Mouse (Mus musculus): ENCODE measurements around the gene Tmem248. TPM values are rescaled to one million over a fixed set of nuclear protein-coding genes. Genes with fewer than 3 reads are reported as not detected.
A peak's percentile ranks its signal among the peaks of the same experiment; 100 is the strongest.

Gene Tmem248
- 10 to 100 TPM; 39.3 to 42.9 TPM for total RNA-seq (2021)

- intact Hi-C loops (cut with DNase I), result no loop called here
- DNase-seq (ENCODE audit: low spot score in 2 of 2), result no peak
Measured at GRCm38 (mm10) chr5:130216781-130217180, at the start of gene Tmem248. Gene Tmem248, plus strand, starts transcription at chr5:130217081.

- intact Hi-C loops (cut with DNase I), result no loop called here
- no peak for DNase-seq (ENCODE audit: low spot score in 2 of 2)
Measured at GRCm38 (mm10) chr5:130169109-130169508, 47.8 kb upstream of the Tmem248 start.

- intact Hi-C loops (cut with DNase I), result loop anchor here (1.0 to 2.0 kb wide), 2 partner anchors 27 to 50 kb away; partner anchors contain the start of gene Kctd7
- DNase-seq (ENCODE audit: low spot score in 2 of 2), result no peak
Measured at GRCm38 (mm10) chr5:130170666-130171422, 46.0 kb upstream of the Tmem248 start.

- peak; percentile 92 to 94 for DNase-seq (ENCODE audit: low spot score in 2 of 2)
- intact Hi-C loops (cut with DNase I), result loop anchor here (1.0 to 2.0 kb wide), 2 partner anchors 27 to 49 kb away; partner anchors contain the start of gene Kctd7
Measured at GRCm38 (mm10) chr5:130171423-130171954, 45.4 kb upstream of the Tmem248 start, which contains the start of gene Rabgef1. Gene Rabgef1, plus strand, starts transcription at chr5:130171798.

- peak in 1 of 2 experiments; percentile 30 for DNase-seq (ENCODE audit: low spot score in 2 of 2)
- intact Hi-C loops (cut with DNase I), result loop anchor here (1.0 to 2.0 kb wide), 2 partner anchors 28 to 49 kb away; partner anchors contain the start of gene Kctd7
Measured at GRCm38 (mm10) chr5:130171956-130172601, 44.8 kb upstream of the Tmem248 start.

GRCm38 (mm10) chr5:130173012-130173411 is 43.9 kb upstream of the Tmem248 start:
- DNase-seq (ENCODE audit: low spot score in 2 of 2), result no peak
- intact Hi-C loops (cut with DNase I), result no loop called here

GRCm38 (mm10) chr5:130177871-130178270 is 39.0 kb upstream of the Tmem248 start:
- no peak for DNase-seq (ENCODE audit: low spot score in 2 of 2)
- intact Hi-C loops (cut with DNase I), result no loop called here

- intact Hi-C loops (cut with DNase I), result no loop called here
- no peak for DNase-seq (ENCODE audit: low spot score in 2 of 2)
Measured at GRCm38 (mm10) chr5:130180362-130180761, 36.5 kb upstream of the Tmem248 start.

- no peak for DNase-seq (ENCODE audit: low spot score in 2 of 2)
- intact Hi-C loops (cut with DNase I), result no loop called here
Measured at GRCm38 (mm10) chr5:130181740-130182540, 34.9 kb upstream of the Tmem248 start.

GRCm38 (mm10) chr5:130182541-130182821 is 34.4 kb upstream of the Tmem248 start:
- intact Hi-C loops (cut with DNase I), result no loop called here

GRCm38 (mm10) chr5:130184193-130184856 is 32.6 kb upstream of the Tmem248 start:
- intact Hi-C loops (cut with DNase I), result no loop called here

More at GRCm38 (mm10) chr5:130182541-130182821, 34.4 kb upstream of the Tmem248 start:
- DNase-seq (ENCODE audit: low spot score in 2 of 2), result no peak

GRCm38 (mm10) chr5:130185312-130185711 is 31.6 kb upstream of the Tmem248 start:
- intact Hi-C loops (cut with DNase I), result no loop called here
- DNase-seq (ENCODE audit: low spot score in 2 of 2), result no peak

More at GRCm38 (mm10) chr5:130184193-130184856, 32.6 kb upstream of the Tmem248 start:
- DNase-seq (ENCODE audit: low spot score in 2 of 2), result no peak

GRCm38 (mm10) chr5:130187383-130187782 is 29.5 kb upstream of the Tmem248 start:
- intact Hi-C loops (cut with DNase I), result no loop called here

GRCm38 (mm10) chr5:130190909-130191308 is 26.0 kb upstream of the Tmem248 start:
- intact Hi-C loops (cut with DNase I), result no loop called here
- no peak for DNase-seq (ENCODE audit: low spot score in 2 of 2)

More at GRCm38 (mm10) chr5:130187383-130187782, 29.5 kb upstream of the Tmem248 start:
- peak; percentile 29 to 49 for DNase-seq (ENCODE audit: low spot score in 2 of 2)

- no peak for DNase-seq (ENCODE audit: low spot score in 2 of 2)
- intact Hi-C loops (cut with DNase I), result no loop called here
Measured at GRCm38 (mm10) chr5:130191865-130192264, 25.0 kb upstream of the Tmem248 start.

GRCm38 (mm10) chr5:130192356-130192944 is 24.4 kb upstream of the Tmem248 start:
- DNase-seq (ENCODE audit: low spot score in 2 of 2), result no peak
- intact Hi-C loops (cut with DNase I), result no loop called here

GRCm38 (mm10) chr5:130193760-130194159 is 23.1 kb upstream of the Tmem248 start:
- intact Hi-C loops (cut with DNase I), result no loop called here

GRCm38 (mm10) chr5:130196307-130196706 is 20.6 kb upstream of the Tmem248 start:
- DNase-seq (ENCODE audit: low spot score in 2 of 2), result peak in 1 of 2 experiments; percentile 8
- intact Hi-C loops (cut with DNase I), result no loop called here

More at GRCm38 (mm10) chr5:130193760-130194159, 23.1 kb upstream of the Tmem248 start:
- no peak for DNase-seq (ENCODE audit: low spot score in 2 of 2)

GRCm38 (mm10) chr5:130197454-130197853 is 19.4 kb upstream of the Tmem248 start:
- no peak for DNase-seq (ENCODE audit: low spot score in 2 of 2)
- intact Hi-C loops (cut with DNase I), result no loop called here
